Mouse (Mus musculus) heart, embryonic 14.5 days (tissue): ENCODE measurements around the gene Alg11. TPM values are rescaled to one million over a fixed set of nuclear protein-coding genes. Genes with fewer than 3 reads are reported as not detected.

Experiments
- ATAC-seq: fragments of 200-750 bp; cut with Nextera tagmentation; 2 replicates; pipeline ENCODE4 v1.8.0; 2017; ENCODE audit warnings: low read depth, moderate TSS enrichment; ENCODE audit not compliant: insufficient number of reproducible peaks, insufficient read depth, low FRiP score
- H3K27ac ChIP-seq, 2 experiments: fragments of 200-500 bp in 1 of 2; fragments of 300-500 bp in 1 of 2; sonication (generic) in 1 of 2; replicated peaks in 1 of 2; 2 replicates each; pipeline ENCODE4 v1.5.1; 2012 to 2014; ENCODE audit warnings: low read depth in 2 of 2, low read length in 2 of 2, control low read depth in 1 of 2, mild to moderate bottlenecking in 1 of 2, mixed read lengths in 1 of 2; ENCODE audit not compliant: control insufficient read depth in 1 of 2, insufficient read depth in 1 of 2
- H3K27me3 ChIP-seq: fragments of 300-500 bp; sonication (generic); 2 replicates; pipeline ENCODE4 v1.6.1; 2014; ENCODE audit warnings: mild to moderate bottlenecking, low read length, control low read depth; ENCODE audit not compliant: control insufficient read depth, insufficient read depth
- H3K36me3 ChIP-seq: fragments of 300-500 bp; sonication (generic); 2 replicates; pipeline ENCODE4 v1.6.1; 2014; ENCODE audit warnings: mild to moderate bottlenecking, control low read depth, low read length, mixed read lengths; ENCODE audit not compliant: control insufficient read depth, insufficient read depth
- H3K4me1 ChIP-seq, 2 experiments: fragments of 200-500 bp in 1 of 2; fragments of 300-500 bp in 1 of 2; sonication (generic) in 1 of 2; 2 replicates each; pipeline ENCODE4 v1.6.1; 2012 to 2014; ENCODE audit warnings: low read length in 2 of 2, control low read depth in 1 of 2, mixed read lengths in 1 of 2; ENCODE audit not compliant: control insufficient read depth in 2 of 2, insufficient read depth in 2 of 2
- H3K4me2 ChIP-seq: fragments of 300-500 bp; sonication (generic); 2 replicates; pipeline ENCODE4 v1.6.1; 2014; ENCODE audit warnings: mild to moderate bottlenecking, low read length
- H3K4me3 ChIP-seq, 2 experiments: fragments of 200-500 bp in 1 of 2; fragments of 300-500 bp in 1 of 2; sonication (generic) in 1 of 2; 2 replicates each; pipeline ENCODE4 v1.5.1; 2012 to 2014; ENCODE audit warnings: low read length in 2 of 2, mild to moderate bottlenecking in 2 of 2, control low read depth in 1 of 2, low read depth in 1 of 2, moderate library complexity in 1 of 2; ENCODE audit not compliant: control insufficient read depth in 1 of 2, insufficient read depth in 1 of 2
- H3K9ac ChIP-seq: fragments of 300-500 bp; sonication (generic); 2 replicates; pipeline ENCODE4 v1.6.1; 2014; ENCODE audit warnings: mild to moderate bottlenecking, low read length
- H3K9me3 ChIP-seq: fragments of 300-500 bp; sonication (generic); 2 replicates; pipeline ENCODE4 v1.6.1; 2016; ENCODE audit warnings: low read length, control low read depth; ENCODE audit not compliant: control insufficient read depth
- WGBS: fragments of 180-500 bp; shearing (Covaris S2); extraction: QIAGEN DNeasy Blood & Tissue Kit; methylation state at CpG from one replicate; pipeline ENCODE4 v1.1.7; 2014; 5-methylcytosine and 5-hydroxymethylcytosine counted together
- polyA plus RNA-seq: library from polyadenylated mRNA; unstranded; fragments of >200 nt; fragmentation: Nextera tagmentation; extraction: Ambion mirVana; gene quantifications from 2 replicates; pipeline ENCODE4 v1.2.1, GENCODE M21; 2014

Gene Alg11
- polyA plus RNA-seq, 1 experiment from 2014 or later, result 20.1 TPM

- H3K4me2 ChIP-seq, result no peak overlapping the region
- H3K9ac ChIP-seq, result no peak overlapping the region
- no peak overlapping the region for H3K27ac ChIP-seq
- ATAC-seq, result no peak
- H3K9me3 ChIP-seq, result no peaks in the 10 kb centered on the region
- 80% methylated on average over 9 of the region's 9 CpGs for WGBS
- no peaks in the 10 kb centered on the region for H3K36me3 ChIP-seq
- no peaks in the 10 kb centered on the region for H3K27me3 ChIP-seq
- H3K4me3 ChIP-seq, result no peak overlapping the region
- no peaks in the 10 kb centered on the region for H3K4me1 ChIP-seq
Observed at GRCm38 (mm10) chr8:22079313-22080007, 18.9 kb downstream of the Alg11 start.

- H3K4me1 ChIP-seq, result no peaks in the 10 kb centered on the region
- H3K36me3 ChIP-seq, result no peaks in the 10 kb centered on the region
- H3K9me3 ChIP-seq, result no peaks in the 10 kb centered on the region
- H3K4me2 ChIP-seq, result no peak overlapping the region
- no peak overlapping the region for H3K4me3 ChIP-seq
- WGBS, result 85% methylated on average over 4 of the region's 4 CpGs
- no peak overlapping the region for H3K27ac ChIP-seq
- no peaks in the 10 kb centered on the region for H3K27me3 ChIP-seq
- ATAC-seq, result no peak
- H3K9ac ChIP-seq, result no peak overlapping the region
Observed at GRCm38 (mm10) chr8:22089226-22089625, 28.7 kb downstream of the Alg11 start.

GRCm38 (mm10) chr8:22091568-22091967 lies 31.0 kb downstream of the Alg11 start:
- H3K27ac ChIP-seq, result no peak overlapping the region
- no peaks in the 10 kb centered on the region for H3K4me1 ChIP-seq
- H3K36me3 ChIP-seq, result no peaks in the 10 kb centered on the region
- no peaks in the 10 kb centered on the region for H3K27me3 ChIP-seq
- H3K9me3 ChIP-seq, result no peaks in the 10 kb centered on the region
- H3K4me3 ChIP-seq, result no peak overlapping the region
- 46% methylated on average over 8 of the region's 8 CpGs for WGBS
- H3K4me2 ChIP-seq, result no peak overlapping the region
- no peak for ATAC-seq
- no peak overlapping the region for H3K9ac ChIP-seq

GRCm38 (mm10) chr8:22107020-22107419 lies 46.5 kb downstream of the Alg11 start:
- ATAC-seq, result no peak
- Histone ChIP-seq H3K27ac (no peak overlapping the region), H3K4me2 (no peak overlapping the region), H3K9ac (no peak overlapping the region), H3K4me1 (no peaks in the 10 kb centered on the region), H3K27me3 (no peaks in the 10 kb centered on the region), H3K9me3 (no peaks in the 10 kb centered on the region), H3K4me3 (no peak overlapping the region), H3K36me3 (no peaks in the 10 kb centered on the region)
- 63% methylated on average over 4 of the region's 4 CpGs for WGBS

Other genes starting within 250 kb of the Alg11 start
- not detected in 2 replicates for gene Defb50, start 237.2 kb upstream of the Alg11 start, polyA plus RNA-seq
- not detected in 2 replicates for gene Defb2, start 220.8 kb upstream of the Alg11 start, polyA plus RNA-seq
- not detected in 2 replicates for gene Defb10, start 201.8 kb upstream of the Alg11 start, polyA plus RNA-seq
- gene Defb9, start 175.3 kb upstream of the Alg11 start, polyA plus RNA-seq, result not detected in 2 replicates
- not detected in 2 replicates for gene Defb11, start 154.3 kb upstream of the Alg11 start, polyA plus RNA-seq
- not detected in 2 replicates for gene Defb15, start 128.0 kb upstream of the Alg11 start, polyA plus RNA-seq
- not detected in 2 replicates for gene Defb35, start 122.4 kb upstream of the Alg11 start, polyA plus RNA-seq
- gene Defb13, start 114.0 kb upstream of the Alg11 start, polyA plus RNA-seq, result not detected in 2 replicates
- not detected in 2 replicates for gene Fam90a1a, start 102.0 kb upstream of the Alg11 start, polyA plus RNA-seq
- not detected in 2 replicates for gene Ccdc70, start 90.9 kb upstream of the Alg11 start, polyA plus RNA-seq
- 0.84 and 1.1 TPM in 2 replicates for gene Atp7b, start 416 bp upstream of the Alg11 start, polyA plus RNA-seq
- 0.20 and 0.30 TPM in 2 replicates for gene Nek5, start 64.3 kb downstream of the Alg11 start, polyA plus RNA-seq
- 5.1 and 5.6 TPM in 2 replicates for gene Nek3, start 105.7 kb downstream of the Alg11 start, polyA plus RNA-seq
- gene Ckap2, start 125.1 kb downstream of the Alg11 start, polyA plus RNA-seq, result 34.9 and 36.5 TPM in 2 replicates
- gene Vps36, start 132.1 kb downstream of the Alg11 start, polyA plus RNA-seq, result 22.4 and 24.2 TPM in 2 replicates
- gene Thsd1, start 166.6 kb downstream of the Alg11 start, polyA plus RNA-seq, result 17.3 and 17.8 TPM in 2 replicates
- gene Tpte, start 222.7 kb downstream of the Alg11 start, polyA plus RNA-seq, result not detected in 2 replicates